Mouse (Mus musculus): ENCODE data around the gene Kcnj4. TPM values are rescaled to one million over a fixed set of nuclear protein-coding genes. Genes with fewer than 3 reads are reported as not detected.

Gene Kcnj4
- polyA plus RNA-seq, 1 experiment from 2014 or later: 0.43 TPM

GRCm38 (mm10) chr15:79529935-79530334 lies 24.9 kb upstream of the Kcnj4 start:
- Histone ChIP-seq H3K27me3 (replicated peaks; ENCODE audit: control insufficient read depth, insufficient read depth, low read length) (no peaks in the 10 kb centered on the region), H3K9ac (replicated peaks; ENCODE audit: low read depth, low read length) (no peak overlapping the region), H3K4me2 (ENCODE audit: low read length) (no peak overlapping the region), H3K27ac (ENCODE audit: low read length) (no peak overlapping the region), H3K4me3 (replicated peaks; ENCODE audit: low read length) (no peak overlapping the region), H3K36me3 (ENCODE audit: control insufficient read depth, insufficient read depth) (peaks cover 68% of the 10 kb centered on the region), H3K9me3 (ENCODE audit: control insufficient read depth, low read length) (no peaks in the 10 kb centered on the region), H3K4me1 (replicated peaks; ENCODE audit: control insufficient read depth, insufficient read depth, low read length) (no peaks in the 10 kb centered on the region)
- no peak for ATAC-seq
- 85% methylated on average over 7 of the region's 7 CpGs for WGBS

GRCm38 (mm10) chr15:79527991-79528639 lies 23.1 kb upstream of the Kcnj4 start:
- H3K4me1 ChIP-seq (replicated peaks; ENCODE audit: control insufficient read depth, insufficient read depth, low read length): no peaks in the 10 kb centered on the region
- no peak overlapping the region for H3K4me3 ChIP-seq (replicated peaks; ENCODE audit: low read length)
- no peak overlapping the region for H3K9ac ChIP-seq (replicated peaks; ENCODE audit: low read depth, low read length)
- WGBS: 74% methylated on average over 5 of the region's 5 CpGs
- no peaks in the 10 kb centered on the region for H3K9me3 ChIP-seq (ENCODE audit: control insufficient read depth, low read length)
- no peak overlapping the region for H3K4me2 ChIP-seq (ENCODE audit: low read length)
- H3K36me3 ChIP-seq (ENCODE audit: control insufficient read depth, insufficient read depth): peaks cover 57% of the 10 kb centered on the region
- H3K27me3 ChIP-seq (replicated peaks; ENCODE audit: control insufficient read depth, insufficient read depth, low read length): no peaks in the 10 kb centered on the region
- ATAC-seq: no peak
- H3K27ac ChIP-seq (ENCODE audit: low read length): peak overlapping the region; percentile 14; the same call in 1 of the 2 replicates

GRCm38 (mm10) chr15:79527192-79527591 lies 22.2 kb upstream of the Kcnj4 start:
- Histone ChIP-seq H3K4me1 (replicated peaks; ENCODE audit: control insufficient read depth, insufficient read depth, low read length) (no peaks in the 10 kb centered on the region), H3K9ac (replicated peaks; ENCODE audit: low read depth, low read length) (no peak overlapping the region), H3K4me3 (replicated peaks; ENCODE audit: low read length) (no peak overlapping the region), H3K4me2 (ENCODE audit: low read length) (no peak overlapping the region), H3K9me3 (ENCODE audit: control insufficient read depth, low read length) (no peaks in the 10 kb centered on the region), H3K36me3 (ENCODE audit: control insufficient read depth, insufficient read depth) (peaks cover 49% of the 10 kb centered on the region), H3K27me3 (replicated peaks; ENCODE audit: control insufficient read depth, insufficient read depth, low read length) (no peaks in the 10 kb centered on the region), H3K27ac (ENCODE audit: low read length) (no peak overlapping the region)
- 87% methylated on average over 4 of the region's 4 CpGs for WGBS
- no peak for ATAC-seq

GRCm38 (mm10) chr15:79525979-79526768 lies 21.1 kb upstream of the Kcnj4 start:
- 70% methylated on average over 9 of the region's 9 CpGs for WGBS
- H3K36me3 ChIP-seq (ENCODE audit: control insufficient read depth, insufficient read depth): peaks cover 41% of the 10 kb centered on the region
- peak; percentile 22; the same call in 1 of the 2 replicates for ATAC-seq

GRCm38 (mm10) chr15:79525564-79525963 lies 20.5 kb upstream of the Kcnj4 start:
- Histone ChIP-seq H3K4me1 (replicated peaks; ENCODE audit: control insufficient read depth, insufficient read depth, low read length) (no peaks in the 10 kb centered on the region), H3K27me3 (replicated peaks; ENCODE audit: control insufficient read depth, insufficient read depth, low read length) (no peaks in the 10 kb centered on the region), H3K36me3 (ENCODE audit: control insufficient read depth, insufficient read depth) (peaks cover 38% of the 10 kb centered on the region), H3K4me2 (ENCODE audit: low read length) (no peak overlapping the region), H3K9ac (replicated peaks; ENCODE audit: low read depth, low read length) (no peak overlapping the region), H3K9me3 (ENCODE audit: control insufficient read depth, low read length) (no peaks in the 10 kb centered on the region), H3K27ac (ENCODE audit: low read length) (no peak overlapping the region), H3K4me3 (replicated peaks; ENCODE audit: low read length) (no peak overlapping the region)
- no peak for ATAC-seq
- 83% methylated on average over 5 of the region's 5 CpGs for WGBS

More at GRCm38 (mm10) chr15:79525979-79526768, 21.1 kb upstream of the Kcnj4 start:
- Histone ChIP-seq H3K4me2 (ENCODE audit: low read length) (no peak overlapping the region), H3K4me3 (replicated peaks; ENCODE audit: low read length) (no peak overlapping the region), H3K27me3 (replicated peaks; ENCODE audit: control insufficient read depth, insufficient read depth, low read length) (no peaks in the 10 kb centered on the region), H3K9ac (replicated peaks; ENCODE audit: low read depth, low read length) (no peak overlapping the region), H3K9me3 (ENCODE audit: control insufficient read depth, low read length) (no peaks in the 10 kb centered on the region), H3K4me1 (replicated peaks; ENCODE audit: control insufficient read depth, insufficient read depth, low read length) (no peaks in the 10 kb centered on the region), H3K27ac (ENCODE audit: low read length) (no peak overlapping the region)

- no peak overlapping the region for H3K4me2 ChIP-seq (ENCODE audit: low read length)
- H3K36me3 ChIP-seq (ENCODE audit: control insufficient read depth, insufficient read depth): no peaks in the 10 kb centered on the region
Measured at GRCm38 (mm10) chr15:79519400-79520220, 14.6 kb upstream of the Kcnj4 start.

GRCm38 (mm10) chr15:79518571-79518970 lies 13.5 kb upstream of the Kcnj4 start:
- peaks cover 14% of the 10 kb centered on the region for H3K4me1 ChIP-seq (replicated peaks; ENCODE audit: control insufficient read depth, insufficient read depth, low read length)
- 91% methylated on average over 3 of the region's 3 CpGs for whole genome bisulfite sequencing
- H3K4me2 ChIP-seq (ENCODE audit: low read length): no peak overlapping the region
- H3K36me3 ChIP-seq (ENCODE audit: control insufficient read depth, insufficient read depth): no peaks in the 10 kb centered on the region
- no peak for ATAC-seq
- no peaks in the 10 kb centered on the region for H3K9me3 ChIP-seq (ENCODE audit: control insufficient read depth, low read length)
- no peak overlapping the region for H3K9ac ChIP-seq (replicated peaks; ENCODE audit: low read depth, low read length)
- H3K27me3 ChIP-seq (replicated peaks; ENCODE audit: control insufficient read depth, insufficient read depth, low read length): peaks cover 28% of the 10 kb centered on the region
- no peak overlapping the region for H3K27ac ChIP-seq (ENCODE audit: low read length)
- no peak overlapping the region for H3K4me3 ChIP-seq (replicated peaks; ENCODE audit: low read length)

More at GRCm38 (mm10) chr15:79519400-79520220, 14.6 kb upstream of the Kcnj4 start:
- no peak for ATAC-seq
- H3K27me3 ChIP-seq (replicated peaks; ENCODE audit: control insufficient read depth, insufficient read depth, low read length): peaks cover 18% of the 10 kb centered on the region
- peaks cover 14% of the 10 kb centered on the region for H3K4me1 ChIP-seq (replicated peaks; ENCODE audit: control insufficient read depth, insufficient read depth, low read length)
- H3K9ac ChIP-seq (replicated peaks; ENCODE audit: low read depth, low read length): no peak overlapping the region
- H3K9me3 ChIP-seq (ENCODE audit: control insufficient read depth, low read length): no peaks in the 10 kb centered on the region
- WGBS: 53% methylated on average over 16 of the region's 16 CpGs
- no peak overlapping the region for H3K27ac ChIP-seq (ENCODE audit: low read length)
- no peak overlapping the region for H3K4me3 ChIP-seq (replicated peaks; ENCODE audit: low read length)

- Histone ChIP-seq H3K9me3 (ENCODE audit: control insufficient read depth, low read length) (no peaks in the 10 kb centered on the region), H3K4me1 (replicated peaks; ENCODE audit: control insufficient read depth, insufficient read depth, low read length) (peaks cover 14% of the 10 kb centered on the region), H3K4me2 (ENCODE audit: low read length) (no peak overlapping the region), H3K9ac (replicated peaks; ENCODE audit: low read depth, low read length) (no peak overlapping the region), H3K27me3 (replicated peaks; ENCODE audit: control insufficient read depth, insufficient read depth, low read length) (peaks cover 30% of the 10 kb centered on the region), H3K36me3 (ENCODE audit: control insufficient read depth, insufficient read depth) (no peaks in the 10 kb centered on the region), H3K4me3 (replicated peaks; ENCODE audit: low read length) (no peak overlapping the region), H3K27ac (ENCODE audit: low read length) (no peak overlapping the region)
- WGBS: 57% methylated on average over 4 of the region's 4 CpGs
- ATAC-seq: no peak
Measured at GRCm38 (mm10) chr15:79517710-79518109, 12.7 kb upstream of the Kcnj4 start.

Measured in forebrain, embryonic 16.5 days (tissue).